Mouse (Mus musculus) myocyte (in vitro differentiated cells): Measurements from ENCODE around the gene Hmcn2. TPM values are rescaled to one million over a fixed set of nuclear protein-coding genes. Genes with fewer than 3 reads are reported as not detected.

ENCODE experiments used
- H3K27me3 ChIP-seq: one replicate; pipeline ENCODE4 v1.6.1; 2011; ENCODE audit not compliant: control insufficient read depth, insufficient read depth, insufficient read length
- H3K36me3 ChIP-seq: one replicate; pipeline ENCODE4 v1.6.1; 2011; ENCODE audit not compliant: control insufficient read depth, insufficient read depth
- H3K4me2 ChIP-seq: one replicate; pipeline ENCODE4 v1.6.1; 2011; ENCODE audit warnings: low read depth, control low read depth
- H3K4me3 ChIP-seq: one replicate; pipeline ENCODE4 v1.5.1; 2011; ENCODE audit warnings: mild to moderate bottlenecking, control low read depth, moderate library complexity
- H3K79me2 ChIP-seq: one replicate; pipeline ENCODE4 v1.6.1; 2011; ENCODE audit not compliant: control insufficient read depth, insufficient read depth
- H3ac ChIP-seq: one replicate; pipeline ENCODE4 v1.6.1; 2011; ENCODE audit not compliant: control insufficient read depth, insufficient read length
- CEBPB ChIP-seq: IDR thresholded peaks from 2 replicates; pipeline ENCODE4 v1.6.1; 2011; ENCODE audit warnings: mild to moderate bottlenecking, moderate library complexity; ENCODE audit not compliant: poor library complexity, insufficient read depth, severe bottlenecking
- E2F4 ChIP-seq: IDR thresholded peaks from one replicate; pipeline ENCODE4 v1.6.1; 2011; ENCODE audit warnings: mild to moderate bottlenecking, control low read depth, moderate library complexity; ENCODE audit not compliant: insufficient read depth
- MAX ChIP-seq: IDR thresholded peaks from one replicate; pipeline ENCODE4 v1.6.1; 2011; ENCODE audit warnings: low read depth, mild to moderate bottlenecking, control low read depth
- MYOD1 ChIP-seq, 3 experiments: IDR thresholded peaks; one replicate each; pipeline ENCODE4 v1.6.1; 2011; ENCODE audit warnings: control low read depth in 2 of 3, low read depth in 2 of 3, mild to moderate bottlenecking in 2 of 3, moderate library complexity in 1 of 3; ENCODE audit not compliant: insufficient read length in 2 of 3, control insufficient read depth in 1 of 3
- MYOG ChIP-seq, 3 experiments: IDR thresholded peaks; one replicate each; pipeline ENCODE4 v1.6.1; 2011; ENCODE audit warnings: control low read depth in 2 of 3, low read depth in 2 of 3, mild to moderate bottlenecking in 2 of 3; ENCODE audit not compliant: insufficient read length in 2 of 3, control insufficient read depth in 1 of 3, insufficient read depth in 1 of 3
- POLR2A ChIP-seq: IDR thresholded peaks from one replicate; pipeline ENCODE4 v1.6.1; 2011; ENCODE audit warnings: low read depth, mild to moderate bottlenecking, control low read depth, moderate library complexity; ENCODE audit not compliant: insufficient read length
- POLR2AphosphoS2 ChIP-seq: IDR thresholded peaks from one replicate; pipeline ENCODE4 v1.6.1; 2011; ENCODE audit warnings: low read depth, control low read depth; ENCODE audit not compliant: insufficient read length
- REST ChIP-seq: IDR thresholded peaks from one replicate; pipeline ENCODE4 v1.6.1; 2011; ENCODE audit warnings: mild to moderate bottlenecking, control low read depth, moderate library complexity; ENCODE audit not compliant: insufficient read depth, insufficient read length
- SRF ChIP-seq: IDR thresholded peaks from one replicate; pipeline ENCODE4 v1.6.1; 2011; ENCODE audit warnings: low read depth; ENCODE audit not compliant: control insufficient read depth, insufficient read length
- TCF12 ChIP-seq: IDR thresholded peaks from one replicate; pipeline ENCODE4 v1.6.1; 2011; ENCODE audit warnings: mild to moderate bottlenecking, control low read depth; ENCODE audit not compliant: poor library complexity, insufficient read depth, severe bottlenecking
- TCF3 ChIP-seq: IDR thresholded peaks from one replicate; pipeline ENCODE4 v1.6.1; 2011; ENCODE audit warnings: low read depth, control low read depth; ENCODE audit not compliant: insufficient read length
- USF1 ChIP-seq: IDR thresholded peaks from one replicate; pipeline ENCODE4 v1.6.1; 2011; ENCODE audit warnings: low read depth, mild to moderate bottlenecking, control low read depth, moderate library complexity
- polyA plus RNA-seq: library from polyadenylated mRNA; unstranded; fragments of >200 nt; fragmentation: generic; extraction: Trizol; gene quantifications from one replicate; pipeline ENCODE4 v1.2.1, GENCODE M21; 2012; ENCODE audit warnings: missing spikeins

Gene Hmcn2
- polyA plus RNA-seq, 1 experiment = 2.6 TPM

DNA sequence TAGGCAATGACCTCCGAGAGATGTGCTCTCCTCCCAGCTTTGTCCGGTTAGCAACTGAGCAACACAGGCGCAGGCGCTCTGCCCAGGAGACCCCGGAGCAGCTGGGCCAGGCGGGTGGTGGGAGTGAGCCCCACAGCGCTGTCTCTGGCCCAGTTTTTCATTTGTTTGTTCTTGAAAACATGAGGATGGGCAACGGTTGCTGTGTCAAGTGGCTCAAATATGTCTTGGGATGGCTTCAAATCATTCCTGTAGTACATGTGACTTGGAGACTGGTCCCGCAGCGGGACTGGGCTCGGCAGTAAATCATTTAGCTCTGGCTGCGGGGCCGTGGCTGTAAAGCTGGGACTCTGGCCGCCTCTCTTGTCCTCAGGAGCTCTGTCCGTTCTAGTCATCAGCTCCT lies 4.7 kb upstream of the Hmcn2 start:
- Histone ChIP-seq H3K27me3 (peaks cover 55% of the 10 kb centered on the region), H3K79me2 (no peaks in the 10 kb centered on the region), H3ac (no peak overlapping the region), H3K36me3 (no peaks in the 10 kb centered on the region), H3K4me2 (no peak overlapping the region), H3K4me3 (no peak overlapping the region)
- TF ChIP-seq MAX = no peak
- no peak for TF ChIP-seq TCF12
- TF ChIP-seq CEBPB = no peak
- TF ChIP-seq POLR2A = no peak
- TF ChIP-seq TCF3 = no peak
- no peak for TF ChIP-seq MYOG (IDR thresholded peaks at IDR 0.05; ENCODE audit: control insufficient read depth in 1 of 3, insufficient read depth in 1 of 3, insufficient read length in 2 of 3, low read depth in 2 of 3)
- no peak for TF ChIP-seq POLR2AphosphoS2
- no peak for TF ChIP-seq USF1
- TF ChIP-seq MYOD1 (IDR thresholded peaks at IDR 0.05; ENCODE audit: control insufficient read depth in 1 of 3, insufficient read length in 2 of 3, low read depth in 2 of 3) = no peak
- no peak for TF ChIP-seq E2F4
- TF ChIP-seq SRF = no peak
- TF ChIP-seq REST = no peak

DNA sequence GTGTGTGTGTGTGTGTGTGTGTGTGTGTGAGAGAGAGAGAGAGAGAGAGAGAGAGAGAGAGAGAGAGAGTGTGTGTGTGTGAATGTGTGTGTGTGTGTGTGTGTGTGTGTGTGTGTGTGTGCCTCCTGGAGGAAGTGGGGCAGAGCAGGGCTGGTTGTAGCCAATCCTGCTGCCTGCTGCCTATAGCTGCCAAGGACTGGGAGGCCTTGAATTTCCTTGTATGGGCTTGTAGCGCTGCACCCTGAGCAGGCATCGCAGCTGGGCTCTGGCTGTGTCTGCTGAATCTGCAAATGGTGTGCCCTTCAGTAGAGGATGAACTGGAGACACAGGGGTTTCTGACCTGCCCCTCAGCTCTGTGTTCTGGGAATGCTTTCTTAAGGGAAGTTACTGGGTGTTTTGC lies 3.9 kb downstream of the Hmcn2 start:
- Histone ChIP-seq H3K79me2 (no peaks in the 10 kb centered on the region), H3K27me3 (peaks cover 71% of the 10 kb centered on the region), H3ac (no peak overlapping the region), H3K4me2 (no peak overlapping the region), H3K4me3 (no peak overlapping the region), H3K36me3 (no peaks in the 10 kb centered on the region)
- TF ChIP-seq MYOG (IDR thresholded peaks at IDR 0.05; ENCODE audit: control insufficient read depth in 1 of 3, insufficient read depth in 1 of 3, insufficient read length in 2 of 3, low read depth in 2 of 3) = no peak
- TF ChIP-seq TCF3 = no peak
- peak; percentile 70 for TF ChIP-seq SRF

DNA sequence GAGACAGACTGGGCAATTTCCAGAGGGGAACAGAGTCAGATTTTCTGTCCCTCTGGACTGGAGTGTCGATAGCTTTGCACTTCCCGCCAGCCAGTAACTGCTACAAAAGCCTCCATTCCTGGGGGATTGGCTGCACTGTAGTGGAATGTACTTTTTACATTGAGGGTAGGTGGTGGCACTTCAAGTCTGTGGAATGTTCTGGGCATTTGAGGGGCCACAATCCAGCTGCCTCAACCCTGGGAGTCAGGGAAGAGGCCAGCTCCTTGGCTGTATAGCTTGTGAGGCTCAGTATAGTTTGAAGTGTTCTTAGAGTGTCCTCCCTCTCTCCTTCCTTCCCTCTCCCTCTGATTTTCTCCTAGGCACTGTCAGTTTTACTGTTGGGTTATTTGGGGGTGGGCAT lies 5.0 kb downstream of the Hmcn2 start:
- Histone ChIP-seq H3K79me2 (no peaks in the 10 kb centered on the region), H3K27me3 (peaks cover 70% of the 10 kb centered on the region), H3K36me3 (no peaks in the 10 kb centered on the region), H3ac (no peak overlapping the region), H3K4me2 (no peak overlapping the region), H3K4me3 (no peak overlapping the region)
- TF ChIP-seq POLR2AphosphoS2 (no peak), MYOG (IDR thresholded peaks at IDR 0.05; ENCODE audit: control insufficient read depth in 1 of 3, insufficient read depth in 1 of 3, insufficient read length in 2 of 3, low read depth in 2 of 3) (no peak), USF1 (no peak), MYOD1 (IDR thresholded peaks at IDR 0.05; ENCODE audit: control insufficient read depth in 1 of 3, insufficient read length in 2 of 3, low read depth in 2 of 3) (no peak), TCF12 (no peak), TCF3 (no peak), REST (no peak), MAX (no peak), CEBPB (no peak), E2F4 (no peak)

DNA sequence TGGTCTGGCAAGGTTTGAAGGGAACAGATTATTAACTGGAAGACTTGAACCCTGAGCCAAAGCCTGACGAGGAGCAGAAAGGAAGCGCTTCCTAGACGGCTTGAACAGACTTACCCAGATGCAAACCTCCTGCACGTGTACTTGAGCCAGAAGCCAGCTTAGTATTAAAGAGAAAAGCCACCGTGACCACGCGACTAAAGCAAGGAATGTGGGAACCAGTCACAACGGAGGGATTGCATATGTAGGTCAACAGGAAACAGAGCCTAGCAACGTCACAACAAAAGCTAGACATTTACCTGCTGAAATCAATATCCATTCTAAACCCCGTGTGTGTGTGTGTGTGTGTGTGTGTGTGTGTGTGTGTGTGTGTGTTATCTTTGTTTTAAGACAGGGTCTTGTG lies 13.0 kb downstream of the Hmcn2 start:
- TF ChIP-seq MYOD1 (IDR thresholded peaks at IDR 0.05; ENCODE audit: control insufficient read depth in 1 of 3, insufficient read length in 2 of 3, low read depth in 2 of 3) = no peak
- no peak for TF ChIP-seq E2F4
- TF ChIP-seq MYOG (IDR thresholded peaks at IDR 0.05; ENCODE audit: control insufficient read depth in 1 of 3, insufficient read depth in 1 of 3, insufficient read length in 2 of 3, low read depth in 2 of 3) = no peak
- TF ChIP-seq USF1 = no peak
- TF ChIP-seq TCF3 = no peak
- no peak for TF ChIP-seq TCF12
- no peak for TF ChIP-seq POLR2A
- TF ChIP-seq CEBPB = no peak
- TF ChIP-seq MAX = no peak
- no peak for TF ChIP-seq POLR2AphosphoS2
- TF ChIP-seq REST = no peak
- TF ChIP-seq SRF = no peak

DNA sequence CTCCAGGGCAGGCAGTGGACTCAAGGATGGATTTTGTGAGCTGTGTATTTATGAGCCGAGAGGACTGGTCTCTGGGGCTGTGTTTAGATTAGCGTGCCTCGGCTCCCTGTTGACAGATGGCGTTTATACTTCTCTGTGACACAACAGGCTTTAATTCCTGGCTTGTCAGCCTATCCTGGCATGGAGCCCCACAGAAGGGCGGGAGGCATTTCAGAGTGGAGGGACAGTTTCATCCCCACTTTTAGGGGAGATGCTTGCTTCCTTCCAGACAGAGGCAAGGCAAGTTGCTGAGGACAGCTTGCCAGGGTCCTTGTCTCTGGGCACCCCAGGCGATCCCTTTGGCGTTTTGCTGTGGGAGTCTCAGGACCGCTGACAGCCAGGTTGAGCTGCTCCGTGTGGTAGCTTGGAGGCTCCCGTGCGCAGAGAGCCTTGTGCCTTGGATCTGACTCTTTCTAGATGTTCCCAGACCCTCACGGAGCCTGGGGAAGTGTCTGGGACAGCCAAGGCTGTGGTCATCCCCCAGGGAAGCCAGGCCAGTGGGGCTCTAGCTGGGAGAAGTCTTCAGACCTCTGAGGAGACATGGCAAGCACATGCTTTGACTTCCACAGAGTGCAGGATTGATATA lies 23.6 kb downstream of the Hmcn2 start:
- Histone ChIP-seq H3K4me2 (no peak overlapping the region), H3K27me3 (peaks cover 80% of the 10 kb centered on the region)

More for the DNA sequence above, 13.0 kb downstream of the Hmcn2 start:
- no peak overlapping the region for H3ac ChIP-seq
- no peak overlapping the region for H3K4me3 ChIP-seq
- H3K36me3 ChIP-seq = no peaks in the 10 kb centered on the region
- peaks cover 34% of the 10 kb centered on the region for H3K27me3 ChIP-seq
- H3K79me2 ChIP-seq = no peaks in the 10 kb centered on the region
- H3K4me2 ChIP-seq = no peak overlapping the region

More for the DNA sequence above, 23.6 kb downstream of the Hmcn2 start:
- Histone ChIP-seq H3K79me2 (no peaks in the 10 kb centered on the region), H3K36me3 (no peaks in the 10 kb centered on the region), H3K4me3 (no peak overlapping the region), H3ac (no peak overlapping the region)
- no peak for TF ChIP-seq MYOD1 (IDR thresholded peaks at IDR 0.05; ENCODE audit: control insufficient read depth in 1 of 3, insufficient read length in 2 of 3, low read depth in 2 of 3)
- no peak for TF ChIP-seq TCF3
